Mouse (Mus musculus): ENCODE data around the gene Hoxb6.

Hoxb6 gene

DNA sequence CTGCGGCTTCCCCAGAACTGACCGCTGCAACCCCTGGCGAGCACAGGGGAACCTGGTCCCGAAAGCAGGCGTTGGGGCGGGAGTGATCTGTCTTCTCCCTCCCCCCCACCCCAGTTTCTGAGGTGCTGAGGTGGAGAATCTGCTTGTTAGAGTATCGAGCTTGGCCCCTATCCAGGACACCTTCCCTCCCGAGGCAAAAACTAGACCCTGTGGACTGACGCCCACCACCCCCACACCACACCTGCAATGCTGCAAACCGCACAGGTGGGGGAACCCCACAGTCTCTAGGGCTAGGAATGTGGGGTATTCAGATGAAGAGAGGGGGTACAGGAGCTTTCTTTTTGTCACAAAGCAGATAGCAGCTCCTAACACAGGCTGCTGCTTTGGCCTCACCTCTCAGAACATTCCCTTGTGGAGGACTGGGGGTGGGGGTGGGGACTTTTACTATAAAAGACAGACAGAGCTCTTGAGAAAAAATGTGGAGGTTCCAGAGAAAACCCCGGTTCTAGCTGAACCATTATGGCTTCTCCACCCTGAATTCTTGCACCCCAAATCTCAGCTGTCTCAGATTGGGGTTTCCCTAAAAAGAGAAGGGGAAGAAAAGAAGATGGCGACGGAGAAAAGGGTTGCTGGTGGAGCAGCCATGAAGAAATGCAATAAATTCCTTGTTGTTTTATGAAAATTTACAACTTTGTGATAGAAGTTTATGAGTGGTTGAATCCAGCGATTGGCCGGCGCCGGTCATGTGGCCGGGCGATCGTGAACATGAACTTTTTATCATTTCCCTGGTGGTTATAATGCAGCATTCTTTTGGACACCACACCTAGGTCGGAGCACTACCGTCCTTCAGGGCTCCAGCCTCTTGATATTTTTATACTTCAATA is at the start of gene Hoxb6:
Gene Hoxb6, plus strand, starts transcription at position 796 of the 884 bp plus-strand sequence.
- no peak for DNase-seq (ENCODE audit: low read depth, low spot score)

DNA sequence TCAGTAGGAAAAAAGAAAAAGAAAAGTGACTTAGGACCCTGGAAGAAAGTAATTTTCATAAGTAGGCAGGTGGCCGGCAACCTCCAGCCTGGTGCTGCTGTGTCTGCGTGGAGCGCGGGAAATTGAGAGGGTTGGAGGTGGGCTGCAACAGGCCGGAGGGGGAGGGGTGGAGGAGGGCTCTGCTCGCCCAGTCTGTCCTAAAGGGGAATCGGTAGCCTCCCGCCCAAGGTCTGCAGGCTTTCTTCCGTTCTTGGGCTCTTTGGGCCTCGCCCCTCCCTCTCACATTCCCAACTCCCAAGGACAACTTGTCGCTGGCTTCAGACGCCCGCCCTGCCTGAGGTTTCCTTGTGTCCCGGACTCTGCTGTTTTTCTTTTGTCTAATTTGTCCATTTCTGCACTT is 41.4 kb upstream of the Hoxb6 start:
- no peak for DNase-seq (ENCODE audit: low read depth, low spot score)

DNA sequence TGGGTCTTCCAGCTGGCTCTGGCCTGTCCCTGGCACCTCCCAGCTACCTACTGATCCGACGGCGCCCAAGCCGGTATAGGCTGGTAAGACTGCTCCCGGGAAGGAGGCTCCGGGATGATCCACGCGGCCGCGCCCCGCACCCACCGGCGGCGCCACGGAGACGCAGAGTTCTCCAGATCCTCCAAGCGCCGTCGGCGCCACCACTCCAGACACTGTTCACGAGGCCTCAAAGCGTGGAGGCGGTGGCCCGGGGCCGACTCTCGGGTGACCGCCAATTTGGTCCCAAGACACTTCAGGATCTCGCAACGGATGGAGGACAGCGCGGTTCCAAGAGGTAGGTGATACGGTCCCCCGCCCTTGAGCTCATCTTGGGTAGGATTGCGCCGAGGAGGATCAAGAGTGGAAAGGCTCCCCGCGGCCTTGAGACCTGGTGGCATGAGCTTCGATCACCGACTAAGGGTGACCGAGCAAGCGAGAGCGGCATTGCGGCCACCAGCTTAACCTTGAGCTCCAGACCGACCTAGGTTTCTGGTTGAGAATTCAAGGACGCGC is 40.7 kb upstream of the Hoxb6 start:
- no peak for DNase-seq (ENCODE audit: low read depth, low spot score)

- DNase-seq (ENCODE audit: low read depth, low spot score), result no peak
Observed at GRCm38 (mm10) chr11:96252541-96253120, 39.6 kb upstream of the Hoxb6 start.

DNA sequence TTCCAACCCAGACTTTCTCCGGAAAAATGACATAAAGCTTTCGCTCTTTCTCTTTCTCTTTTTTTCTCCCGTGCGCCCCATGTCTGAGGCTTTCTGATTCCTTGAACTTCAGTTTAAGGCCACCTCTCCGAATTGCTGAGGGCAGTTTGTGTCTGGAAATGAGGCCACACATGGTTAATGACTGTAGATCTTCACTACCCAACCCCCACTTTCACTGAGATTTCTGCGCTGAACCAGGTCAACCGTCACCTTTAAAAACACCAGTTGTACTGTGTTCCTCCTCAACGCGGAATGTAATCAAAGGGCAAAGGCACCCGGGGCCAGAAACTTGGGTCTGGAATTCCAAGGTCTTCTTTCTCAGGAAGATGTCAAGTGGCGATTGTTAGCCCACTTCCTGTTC is 38.1 kb upstream of the Hoxb6 start:
- no peak for DNase-seq (ENCODE audit: low read depth, low spot score)

- DNase-seq (ENCODE audit: low read depth, low spot score), result no peak
Observed at GRCm38 (mm10) chr11:96255111-96255995, 36.9 kb upstream of the Hoxb6 start.

DNA sequence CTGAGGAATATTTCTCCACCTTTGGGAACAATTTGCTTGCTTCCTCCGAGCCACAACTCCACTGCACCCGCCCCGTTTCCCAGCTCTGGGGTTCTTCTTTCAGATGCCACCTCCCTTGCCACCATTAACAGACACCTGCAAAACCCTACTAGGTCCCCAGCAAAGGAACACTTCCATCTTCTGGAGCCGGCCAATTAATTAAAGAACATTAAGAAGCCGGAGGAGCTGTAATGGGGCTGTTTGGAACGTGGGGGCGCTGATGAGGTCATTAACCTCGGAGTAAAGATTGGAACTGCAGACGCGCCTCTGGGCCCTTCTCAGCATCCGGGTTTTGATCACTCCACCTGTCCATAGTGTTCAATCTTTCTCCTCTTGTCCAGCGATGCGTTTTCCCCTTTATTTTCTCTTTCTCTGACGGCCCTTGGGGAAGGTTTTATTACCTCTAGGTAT is 36.3 kb upstream of the Hoxb6 start:
- DNase-seq (ENCODE audit: low read depth, low spot score), result no peak

- DNase-seq (ENCODE audit: low read depth, low spot score), result no peak
Observed at GRCm38 (mm10) chr11:96257141-96257540, 35.1 kb upstream of the Hoxb6 start.

DNA sequence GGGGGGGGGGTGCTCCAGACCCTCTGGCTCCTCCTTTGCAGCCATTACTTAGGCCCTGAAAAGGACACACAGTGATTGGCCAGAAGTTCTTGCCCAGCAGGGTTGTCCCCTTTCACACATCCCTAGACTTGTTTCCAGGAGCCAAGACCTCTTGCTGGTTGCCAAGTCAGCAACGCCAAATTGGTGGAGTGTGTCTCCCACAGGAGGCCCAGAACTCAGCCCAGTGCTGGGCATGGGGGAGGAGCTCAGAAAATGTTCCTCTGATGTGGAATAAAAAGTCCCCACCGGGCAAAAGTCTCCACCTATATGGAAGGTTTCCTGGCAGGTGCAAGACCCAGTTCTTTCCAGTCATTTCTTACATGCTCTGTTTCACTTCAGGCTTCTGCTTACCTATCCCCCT is 33.2 kb upstream of the Hoxb6 start:
- DNase-seq (ENCODE audit: low read depth, low spot score), result no peak

GRCm38 (mm10) chr11:96259511-96259910 is 32.8 kb upstream of the Hoxb6 start:
- no peak for DNase-seq (ENCODE audit: low read depth, low spot score)

DNA sequence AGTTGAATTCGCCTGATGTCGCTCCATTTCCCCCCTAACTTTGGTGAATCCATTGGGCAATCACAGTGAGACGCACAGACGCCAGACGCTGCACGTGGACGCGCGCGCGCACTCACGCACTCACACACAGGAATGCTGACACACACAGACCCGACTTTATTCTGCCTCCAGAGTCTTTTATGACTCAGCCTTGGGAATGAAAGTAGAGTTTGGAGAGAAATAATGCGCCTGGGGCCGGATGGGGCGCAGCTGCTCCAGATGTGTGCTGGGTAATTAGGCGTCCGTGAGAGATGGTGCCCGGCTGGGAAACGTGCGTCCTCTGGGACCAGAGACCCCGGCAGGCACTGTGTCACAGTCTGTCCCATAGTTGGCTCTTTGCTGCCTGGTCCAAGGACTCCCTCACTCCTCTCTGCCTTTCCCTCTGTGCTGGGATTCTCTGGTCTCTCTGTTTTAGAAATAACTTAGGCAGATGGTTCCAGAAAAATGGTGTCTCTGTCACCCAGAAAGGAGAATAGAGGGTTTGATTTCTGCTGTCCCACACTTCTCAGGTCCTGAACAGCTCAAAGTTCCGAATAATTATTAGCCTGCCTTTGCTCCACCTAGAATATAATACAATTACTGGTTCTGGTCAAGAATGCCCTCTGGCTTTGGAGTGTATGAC is 31.8 kb upstream of the Hoxb6 start:
- no peak for DNase-seq (ENCODE audit: low read depth, low spot score)

DNA sequence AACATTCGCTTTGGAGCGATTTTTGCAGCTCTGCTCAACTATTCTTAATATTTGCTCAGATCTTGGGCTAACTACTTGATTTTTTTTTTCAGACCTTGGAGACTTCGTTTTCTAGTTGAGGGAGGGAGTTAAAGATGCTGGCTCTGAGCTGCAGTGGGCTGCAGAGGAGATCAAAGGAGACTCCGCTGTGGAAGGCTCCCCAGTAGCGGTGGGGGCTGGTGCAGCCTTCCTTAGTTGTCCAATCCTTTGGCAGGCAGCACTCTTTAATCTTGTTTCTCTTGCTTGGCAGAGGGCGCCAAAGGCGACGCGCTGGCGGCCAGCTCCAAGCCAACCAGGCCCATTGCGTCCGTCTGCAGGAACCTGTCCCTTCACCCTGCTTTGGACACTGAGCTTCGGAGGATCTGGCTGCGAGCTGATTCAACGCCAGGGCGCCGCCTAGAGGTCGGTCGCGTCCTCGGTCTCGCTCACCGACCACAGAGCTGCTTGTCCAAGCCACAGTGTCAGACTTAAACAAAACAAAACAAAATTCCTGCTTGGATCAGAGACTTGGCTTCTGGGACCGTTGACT is 30.9 kb upstream of the Hoxb6 start:
- DNase-seq (ENCODE audit: low read depth, low spot score), result no peak

- DNase-seq (ENCODE audit: low read depth, low spot score), result no peak
Observed at GRCm38 (mm10) chr11:96262262-96262830, 29.9 kb upstream of the Hoxb6 start.

GRCm38 (mm10) chr11:96263636-96264389 is 28.5 kb upstream of the Hoxb6 start:
- DNase-seq (ENCODE audit: low read depth, low spot score), result no peak

DNA sequence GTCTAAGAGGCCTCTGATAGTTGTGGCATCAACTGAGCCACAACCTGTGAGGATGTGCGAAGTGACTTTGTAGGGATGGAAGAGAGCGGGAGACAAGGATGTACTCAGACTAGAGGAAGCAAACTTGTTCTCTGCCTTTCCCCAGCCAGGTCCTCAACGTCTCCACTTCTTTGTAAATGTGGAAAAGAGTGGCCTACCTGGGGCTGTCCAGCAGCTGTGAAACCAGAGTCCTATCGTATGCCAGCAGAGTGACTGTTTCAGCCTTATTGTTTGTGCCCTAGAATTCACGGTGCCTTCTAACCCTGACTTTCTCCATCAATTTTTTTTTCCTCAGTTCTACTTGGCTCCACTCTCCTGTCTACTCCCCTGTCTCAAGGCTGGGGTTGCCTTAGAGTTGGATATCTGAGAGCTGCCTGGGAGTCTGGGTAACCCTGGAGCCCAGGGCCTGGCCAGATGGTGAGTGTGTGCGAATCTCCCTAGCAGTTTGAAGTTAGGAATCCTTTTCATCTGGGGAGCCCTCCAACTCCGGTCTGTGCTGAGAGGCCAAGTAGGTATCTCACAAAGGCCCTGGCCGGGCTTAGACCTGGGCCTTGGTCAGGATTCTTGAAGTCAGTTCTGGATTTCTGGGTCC is 27.8 kb upstream of the Hoxb6 start:
- DNase-seq (ENCODE audit: low read depth, low spot score), result no peak

- no peak for DNase-seq (ENCODE audit: low read depth, low spot score)
Observed at GRCm38 (mm10) chr11:96265954-96266353, 26.3 kb upstream of the Hoxb6 start.

DNA sequence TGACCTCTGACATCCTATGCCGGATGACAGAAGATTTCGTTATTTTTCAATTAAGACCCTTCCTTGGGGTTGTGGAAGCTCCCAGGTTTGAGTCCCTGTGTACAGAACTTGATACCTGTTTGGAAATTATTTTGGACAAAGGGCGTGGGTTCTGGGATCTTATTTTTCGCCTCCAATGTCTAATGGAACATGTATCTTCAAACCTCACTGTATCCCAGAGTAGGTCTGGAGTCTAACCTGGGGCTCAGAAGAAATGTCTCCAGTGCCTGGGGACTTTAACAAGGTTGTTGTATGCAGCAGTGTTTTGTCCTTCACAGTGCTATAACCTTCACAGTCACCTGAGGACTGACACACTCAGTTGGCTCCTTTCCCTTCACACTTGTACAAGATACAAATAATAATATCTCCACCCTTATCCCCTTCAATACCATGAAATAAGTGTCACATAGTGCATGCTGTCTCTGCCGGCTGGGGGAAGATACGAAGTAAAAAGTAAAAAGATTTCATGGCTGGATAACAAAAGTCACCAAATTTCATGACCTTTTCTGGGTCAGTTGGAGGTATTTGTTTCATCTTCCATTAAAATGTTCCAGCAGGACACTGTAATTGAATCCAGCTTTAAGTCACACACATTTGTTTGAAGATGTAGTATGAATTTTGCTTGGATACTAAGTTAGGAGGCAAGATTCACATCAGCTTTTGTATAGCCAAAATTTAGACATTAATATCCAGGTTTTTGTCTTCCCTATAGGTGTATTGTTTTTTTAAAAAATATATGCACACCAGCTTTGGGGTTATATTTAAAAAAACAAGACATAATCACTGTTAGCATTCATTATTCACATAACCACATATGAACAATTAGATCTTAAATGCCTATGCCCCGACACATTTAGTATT is 25.0 kb upstream of the Hoxb6 start:
- no peak for DNase-seq (ENCODE audit: low read depth, low spot score)

DNA sequence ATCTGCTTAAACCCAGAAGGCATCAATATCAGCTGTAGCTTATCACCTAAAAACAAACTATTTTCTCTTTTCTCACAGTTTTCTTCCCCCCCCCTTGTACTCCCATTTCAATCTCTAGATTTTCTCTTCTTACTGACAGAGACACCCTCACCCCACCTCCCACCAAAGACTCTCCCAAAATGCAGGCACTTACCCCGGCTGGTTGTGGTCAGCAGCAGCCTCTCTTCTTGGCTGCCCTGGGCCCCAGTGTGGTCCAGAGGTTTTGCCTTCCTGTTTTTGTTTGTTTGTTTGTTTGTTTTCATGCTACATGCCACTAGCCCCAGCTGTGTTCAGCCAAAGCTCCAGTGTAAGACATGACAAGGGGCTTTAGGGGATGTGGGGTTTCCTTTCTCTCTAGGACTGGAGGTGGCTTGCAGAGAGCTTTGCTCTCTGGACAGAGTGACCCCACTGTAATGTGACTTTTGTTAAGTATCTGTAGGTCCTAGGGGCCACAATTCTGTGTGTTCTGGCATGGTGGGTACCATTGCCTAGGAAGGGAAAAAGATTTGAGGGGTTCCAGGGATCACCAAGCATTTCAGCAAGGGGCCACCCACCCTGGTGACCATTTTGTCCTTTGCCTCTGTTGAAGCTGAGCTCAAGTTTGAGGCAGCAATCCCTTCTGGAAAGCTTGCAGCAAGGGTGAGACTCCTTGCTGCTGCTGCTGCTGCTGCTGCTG is 24.1 kb upstream of the Hoxb6 start:
- DNase-seq (ENCODE audit: low read depth, low spot score), result no peak
